Mouse (Mus musculus) stomach, embryonic 15.5 days (tissue): ENCODE data around the gene Evi2b. TPM values are rescaled to one million over a fixed set of nuclear protein-coding genes. Genes with fewer than 3 reads are reported as not detected.

Experiments
- ATAC-seq: fragments of 200-750 bp; cut with Nextera tagmentation; 2 replicates; pipeline ENCODE4 v1.8.0; 2017; ENCODE audit warnings: low read depth, moderate number of reproducible peaks, moderate TSS enrichment; ENCODE audit not compliant: insufficient read depth, low FRiP score
- H3K27ac ChIP-seq: fragments of 300-500 bp; sonication (generic); 2 replicates; pipeline ENCODE4 v1.5.1; 2015; ENCODE audit warnings: mild to moderate bottlenecking, inconsistent platforms
- H3K27me3 ChIP-seq: fragments of 300-500 bp; sonication (generic); replicated peaks from 2 replicates; pipeline ENCODE4 v1.6.1; 2015; ENCODE audit warnings: inconsistent platforms
- H3K36me3 ChIP-seq: fragments of 300-500 bp; sonication (generic); 2 replicates; pipeline ENCODE4 v1.6.1; 2015; ENCODE audit warnings: inconsistent platforms
- H3K4me1 ChIP-seq: fragments of 300-500 bp; sonication (generic); 2 replicates; pipeline ENCODE4 v1.6.1; 2015; ENCODE audit warnings: inconsistent platforms
- H3K4me2 ChIP-seq: fragments of 300-500 bp; sonication (generic); 2 replicates; pipeline ENCODE4 v1.6.1; 2015; ENCODE audit warnings: mild to moderate bottlenecking, inconsistent platforms
- H3K4me3 ChIP-seq: fragments of 300-500 bp; sonication (generic); replicated peaks from 2 replicates; pipeline ENCODE4 v1.5.1; 2015; ENCODE audit warnings: inconsistent platforms
- H3K9ac ChIP-seq: fragments of 300-500 bp; sonication (generic); 2 replicates; pipeline ENCODE4 v1.6.1; 2015; ENCODE audit warnings: inconsistent platforms
- H3K9me3 ChIP-seq: fragments of 300-500 bp; sonication (generic); 2 replicates; pipeline ENCODE4 v1.6.1; 2016; ENCODE audit warnings: inconsistent platforms
- WGBS: fragments of 180-500 bp; shearing (Covaris S2); methylation state at CpG from one replicate; pipeline ENCODE4 v1.1.7; 2015; 5-methylcytosine and 5-hydroxymethylcytosine counted together
- polyA plus RNA-seq: library from polyadenylated mRNA; unstranded; fragments of >200 nt; fragmentation: Nextera tagmentation; extraction: Ambion mirVana; gene quantifications from 2 replicates; pipeline ENCODE4 v1.2.1, GENCODE M21; 2015

Evi2b gene
- 1.2 and 1.3 TPM in 2 replicates for polyA plus RNA-seq

- no peaks in the 10 kb centered on the region for H3K36me3 ChIP-seq
- ATAC-seq: no peak
- WGBS: 61% methylated on average over 10 of the region's 10 CpGs
- no peak within 1 kb of the TSS for H3K9ac ChIP-seq
- no peaks in the 10 kb centered on the region for H3K27me3 ChIP-seq
- 0 out of 2 replicates have a peak within 1 kb of the TSS, but pooled peaks have one; percentile 37 for H3K27ac ChIP-seq
- H3K4me1 ChIP-seq: no peaks in the 10 kb centered on the region
- no peaks in the 10 kb centered on the region for H3K9me3 ChIP-seq
- H3K4me2 ChIP-seq: no peak within 1 kb of the TSS
- H3K4me3 ChIP-seq: no peak within 1 kb of the TSS
Measured at GRCm38 (mm10) chr11:79523560-79524309, at the start of gene Evi2b. Evi2b (minus strand) TSS chr11:79523762.

- Histone ChIP-seq H3K4me1 (no peaks in the 10 kb centered on the region), H3K4me2 (no peak overlapping the region), H3K27me3 (no peaks in the 10 kb centered on the region), H3K4me3 (no peak overlapping the region), H3K9ac (no peak overlapping the region), H3K36me3 (peaks cover 39% of the 10 kb centered on the region), H3K27ac (no peak overlapping the region), H3K9me3 (no peaks in the 10 kb centered on the region)
- ATAC-seq: no peak
- WGBS: 93% methylated on average over 2 of the region's 2 CpGs
Measured at GRCm38 (mm10) chr11:79570319-79570718, 46.8 kb upstream of the Evi2b start.

- WGBS: 76% methylated on average over 11 of the region's 11 CpGs
- Histone ChIP-seq H3K27me3 (no peaks in the 10 kb centered on the region), H3K4me3 (no peak overlapping the region), H3K9ac (no peak overlapping the region), H3K36me3 (peaks cover 44% of the 10 kb centered on the region), H3K4me2 (no peak overlapping the region), H3K27ac (no peak overlapping the region), H3K4me1 (no peaks in the 10 kb centered on the region), H3K9me3 (no peaks in the 10 kb centered on the region)
- no peak for ATAC-seq
Measured at GRCm38 (mm10) chr11:79568197-79568911, 44.8 kb upstream of the Evi2b start.

- H3K36me3 ChIP-seq: peaks cover 41% of the 10 kb centered on the region
- H3K27ac ChIP-seq: no peak overlapping the region
- H3K4me3 ChIP-seq: no peak overlapping the region
- no peaks in the 10 kb centered on the region for H3K27me3 ChIP-seq
- no peak overlapping the region for H3K4me2 ChIP-seq
- H3K9me3 ChIP-seq: no peaks in the 10 kb centered on the region
- 72% methylated on average over 1 of the region's 1 CpGs for WGBS
- no peak overlapping the region for H3K9ac ChIP-seq
- no peak for ATAC-seq
- H3K4me1 ChIP-seq: no peaks in the 10 kb centered on the region
Measured at GRCm38 (mm10) chr11:79566947-79567346, 43.4 kb upstream of the Evi2b start.

GRCm38 (mm10) chr11:79563493-79563892, 39.9 kb upstream of the Evi2b start:
- Histone ChIP-seq H3K4me1 (no peaks in the 10 kb centered on the region), H3K27me3 (no peaks in the 10 kb centered on the region), H3K36me3 (peaks cover 36% of the 10 kb centered on the region), H3K9ac (no peak overlapping the region), H3K4me3 (no peak overlapping the region), H3K4me2 (no peak overlapping the region), H3K27ac (no peak overlapping the region), H3K9me3 (no peaks in the 10 kb centered on the region)
- ATAC-seq: no peak
- WGBS: 89% methylated on average over 7 of the region's 7 CpGs

GRCm38 (mm10) chr11:79560536-79560935, 37.0 kb upstream of the Evi2b start:
- 79% methylated on average over 4 of the region's 4 CpGs for WGBS
- H3K9me3 ChIP-seq: no peaks in the 10 kb centered on the region
- no peak overlapping the region for H3K9ac ChIP-seq
- no peak overlapping the region for H3K27ac ChIP-seq
- peaks cover 25% of the 10 kb centered on the region for H3K36me3 ChIP-seq
- no peak overlapping the region for H3K4me2 ChIP-seq
- H3K4me1 ChIP-seq: no peaks in the 10 kb centered on the region
- ATAC-seq: no peak
- no peaks in the 10 kb centered on the region for H3K27me3 ChIP-seq
- H3K4me3 ChIP-seq: no peak overlapping the region

GRCm38 (mm10) chr11:79552622-79553021, 29.1 kb upstream of the Evi2b start:
- Histone ChIP-seq H3K9ac (no peak overlapping the region), H3K27me3 (no peaks in the 10 kb centered on the region), H3K27ac (no peak overlapping the region), H3K36me3 (peaks cover 19% of the 10 kb centered on the region), H3K4me3 (no peak overlapping the region), H3K9me3 (no peaks in the 10 kb centered on the region), H3K4me1 (no peaks in the 10 kb centered on the region), H3K4me2 (no peak overlapping the region)
- ATAC-seq: no peak
- 64% methylated on average over 1 of the region's 1 CpGs for WGBS

GRCm38 (mm10) chr11:79536293-79536692, 12.7 kb upstream of the Evi2b start:
- Histone ChIP-seq H3K4me1 (peaks cover 6% of the 10 kb centered on the region; the same call in 1 of the 2 replicates), H3K9ac (no peak overlapping the region), H3K27ac (no peak overlapping the region), H3K4me2 (no peak overlapping the region), H3K27me3 (no peaks in the 10 kb centered on the region), H3K4me3 (no peak overlapping the region), H3K9me3 (no peaks in the 10 kb centered on the region), H3K36me3 (peaks cover 9% of the 10 kb centered on the region; the same call in 1 of the 2 replicates)
- 94% methylated on average over 3 of the region's 3 CpGs for WGBS
- no peak for ATAC-seq

- Histone ChIP-seq H3K27ac (no peak overlapping the region), H3K4me1 (peaks cover 6% of the 10 kb centered on the region; the same call in 1 of the 2 replicates), H3K4me2 (no peak overlapping the region), H3K27me3 (no peaks in the 10 kb centered on the region), H3K9me3 (no peaks in the 10 kb centered on the region), H3K36me3 (peaks cover 9% of the 10 kb centered on the region; the same call in 1 of the 2 replicates), H3K9ac (no peak overlapping the region), H3K4me3 (no peak overlapping the region)
- no peak for ATAC-seq
- WGBS: 80% methylated on average over 4 of the region's 4 CpGs
Measured at GRCm38 (mm10) chr11:79535554-79535953, 12.0 kb upstream of the Evi2b start.

GRCm38 (mm10) chr11:79533950-79534690, 10.6 kb upstream of the Evi2b start:
- Histone ChIP-seq H3K9me3 (no peaks in the 10 kb centered on the region), H3K36me3 (peaks cover 9% of the 10 kb centered on the region; the same call in 1 of the 2 replicates), H3K27ac (peak overlapping the region; percentile 76; the same call in 1 of the 2 replicates), H3K9ac (no peak overlapping the region), H3K4me3 (no peak overlapping the region), H3K27me3 (no peaks in the 10 kb centered on the region), H3K4me1 (peaks cover 6% of the 10 kb centered on the region; the same call in 1 of the 2 replicates), H3K4me2 (no peak overlapping the region)
- 71% methylated on average over 8 of the region's 8 CpGs for WGBS
- ATAC-seq: peak; percentile 39; the same call in 1 of the 2 replicates

- Histone ChIP-seq H3K27me3 (no peaks in the 10 kb centered on the region), H3K27ac (no peak overlapping the region), H3K9me3 (no peaks in the 10 kb centered on the region), H3K9ac (no peak overlapping the region), H3K4me3 (no peak overlapping the region), H3K36me3 (peaks cover 9% of the 10 kb centered on the region; the same call in 1 of the 2 replicates), H3K4me1 (peaks cover 6% of the 10 kb centered on the region; the same call in 1 of the 2 replicates), H3K4me2 (no peak overlapping the region)
- ATAC-seq: no peak
- WGBS: 82% methylated on average over 6 of the region's 6 CpGs
Measured at GRCm38 (mm10) chr11:79533311-79533710, 9.7 kb upstream of the Evi2b start.
